In genomic region chr17:86214741-86215140, GRCm38 (mm10) we compare ENCODE assay signal across 17 mouse cellular contexts. TPM values are rescaled to one million over a fixed set of nuclear protein-coding genes. Genes with fewer than 3 reads are reported as not detected.
A peak's percentile ranks its signal among the peaks of the same experiment; 100 is the strongest.
DNase-seq lines count a peak whose midpoint lies in the region; ATAC-seq and TF ChIP-seq lines count a peak whose summit lies in the region.
"Had no signal": no experiment of that assay in that cellular context is flagged by ENCODE, and none has a peak within 500 bp of the region (broad histone marks: within the 10 kb centered on the region; RNA-seq: fewer than 3 reads in every experiment).

No protein-coding gene starts in this region.

- no peak overlapping the region for H3K9ac ChIP-seq in midbrain, embryonic 15.5 days
- H3K9ac ChIP-seq in midbrain, postnatal 0 days (replicated peaks; ENCODE audit: low read length, poor library complexity, severe bottlenecking) = no peak overlapping the region
- no peak overlapping the region; the same call in 1 of the 2 replicates for H3K9ac ChIP-seq in forebrain, postnatal 0 days
- H3K9ac ChIP-seq: embryonic facial prominence, embryonic 13.5 days; intestine, embryonic 15.5 days; liver, embryonic 12.5 days had no signal

- H3K27ac ChIP-seq in midbrain, embryonic 15.5 days = peak overlapping the region; percentile 34; the same call in 1 of the 2 replicates
- no peak overlapping the region for H3K27ac ChIP-seq in midbrain, postnatal 0 days (ENCODE audit: low read depth, low read length)
- peak overlapping the region; percentile 80 for H3K27ac ChIP-seq in forebrain, postnatal 0 days (ENCODE audit: low read depth, low read length)
- H3K27ac ChIP-seq: embryonic facial prominence, embryonic 13.5 days; heart, adult 2 months; intestine, embryonic 15.5 days; liver, embryonic 12.5 days had no signal

- no peaks in the 10 kb centered on the region for H3K4me1 ChIP-seq in midbrain, embryonic 15.5 days
- no peaks in the 10 kb centered on the region for H3K4me1 ChIP-seq in midbrain, postnatal 0 days (ENCODE audit: insufficient read depth, low read length)
- no peaks in the 10 kb centered on the region for H3K4me1 ChIP-seq in forebrain, postnatal 0 days (ENCODE audit: insufficient read depth)
- H3K4me1 ChIP-seq: embryonic facial prominence, embryonic 13.5 days; intestine, embryonic 15.5 days; liver, embryonic 12.5 days had no signal

- no peaks in the 10 kb centered on the region for H3K27me3 ChIP-seq in midbrain, embryonic 15.5 days (replicated peaks)
- H3K27me3 ChIP-seq in midbrain, postnatal 0 days (ENCODE audit: insufficient read depth, low read length) = no peaks in the 10 kb centered on the region
- no peaks in the 10 kb centered on the region for H3K27me3 ChIP-seq in forebrain, postnatal 0 days (ENCODE audit: insufficient read depth, low read length)
- H3K27me3 ChIP-seq: embryonic facial prominence, embryonic 13.5 days; intestine, embryonic 15.5 days; liver, embryonic 12.5 days had no signal

- 80% methylated on average over 14 of the region's 14 CpGs for WGBS in midbrain, embryonic 15.5 days
- WGBS in midbrain, postnatal 0 days = 76% methylated on average over 14 of the region's 14 CpGs
- WGBS in forebrain, postnatal 0 days = 77% methylated on average over 14 of the region's 14 CpGs

- no peak for DNase-seq in frontal cortex, postnatal 14 days (ENCODE audit: low spot score in 2 of 2)
- DNase-seq in midbrain, postnatal 0 days (ENCODE audit: low spot score) = no peak
- DNase-seq in forebrain, postnatal 0 days = no peak
- DNase-seq in right cerebral cortex, postnatal 36 days (ENCODE audit: low spot score in 2 of 2) = peak; percentile 53 to 54
- DNase-seq in B cell, adult 2 months = no peak
- no peak for DNase-seq in kidney, adult 11 months
- DNase-seq: adrenal gland, postnatal 25 days; cerebellum, postnatal 36 days; heart, adult 2 months; kidney, postnatal 10 days; spleen, adult 18-20 months had no signal

- H3K36me3 ChIP-seq in midbrain, embryonic 15.5 days (replicated peaks) = no peaks in the 10 kb centered on the region
- H3K36me3 ChIP-seq in midbrain, postnatal 0 days (ENCODE audit: insufficient read depth, low read length) = no peaks in the 10 kb centered on the region
- H3K36me3 ChIP-seq in forebrain, postnatal 0 days (ENCODE audit: insufficient read depth) = no peaks in the 10 kb centered on the region
- H3K36me3 ChIP-seq: embryonic facial prominence, embryonic 13.5 days; intestine, embryonic 15.5 days; liver, embryonic 12.5 days had no signal

- ATAC-seq in frontal cortex, adult (ENCODE audit: low TSS enrichment) = peak; percentile 34
- no peak for ATAC-seq in midbrain, embryonic 15.5 days (replicated peaks)
- ATAC-seq in midbrain, postnatal 0 days (ENCODE audit: low FRiP score) = no peak
- ATAC-seq in forebrain, postnatal 0 days = no peak; the same call in 1 of the 2 replicates
- ATAC-seq: intestine, embryonic 15.5 days; liver, embryonic 12.5 days; lung, postnatal 0 days had no signal

- no peaks in the 10 kb centered on the region for H3K9me3 ChIP-seq in midbrain, embryonic 15.5 days
- H3K9me3 ChIP-seq in midbrain, postnatal 0 days (ENCODE audit: low read length) = no peaks in the 10 kb centered on the region
- H3K9me3 ChIP-seq in forebrain, postnatal 0 days (ENCODE audit: low read length) = no peaks in the 10 kb centered on the region
- H3K9me3 ChIP-seq: embryonic facial prominence, embryonic 13.5 days; intestine, embryonic 15.5 days; liver, embryonic 12.5 days had no signal

- no peak overlapping the region for H3K4me2 ChIP-seq in midbrain, embryonic 15.5 days
- H3K4me2 ChIP-seq in midbrain, postnatal 0 days (ENCODE audit: low read depth, low read length, poor library complexity, severe bottlenecking) = no peak overlapping the region
- H3K4me2 ChIP-seq in forebrain, postnatal 0 days (ENCODE audit: low read depth) = no peak overlapping the region
- H3K4me2 ChIP-seq: embryonic facial prominence, embryonic 13.5 days; intestine, embryonic 15.5 days; liver, embryonic 12.5 days had no signal

- TF ChIP-seq CTCF in midbrain, postnatal 0 days (IDR thresholded peaks at IDR 0.05) = no peak
- no peak for TF ChIP-seq CTCF in forebrain, postnatal 0 days (IDR thresholded peaks at IDR 0.05; ENCODE audit: low read depth)

- no peak overlapping the region for H3K4me3 ChIP-seq in midbrain, embryonic 15.5 days
- H3K4me3 ChIP-seq in midbrain, postnatal 0 days (ENCODE audit: low read depth, low read length) = no peak overlapping the region
- no peak overlapping the region for H3K4me3 ChIP-seq in forebrain, postnatal 0 days (ENCODE audit: low read depth, low read length)
- H3K4me3 ChIP-seq: embryonic facial prominence, embryonic 13.5 days; heart, adult 2 months; intestine, embryonic 15.5 days; liver, embryonic 12.5 days had no signal

RNA-seq across cellular contexts. Expression of gene Prkce, which starts 47.2 kb away (rescaled TPM):
- polyA plus RNA-seq in midbrain, embryonic 15.5 days (2015; fragmentation: Nextera tagmentation; extraction: Ambion mirVana) = 36.1 and 38.5 TPM in 2 replicates
- total RNA-seq in midbrain, postnatal 0 days (2014; rRNA removed) = 61.0 and 71.8 TPM in 2 replicates
- polyA plus RNA-seq in midbrain, postnatal 0 days (2015; fragmentation: Nextera tagmentation; extraction: Ambion mirVana) = 56.5 and 64.5 TPM in 2 replicates
- total RNA-seq in forebrain, postnatal 0 days (2014; rRNA removed) = 90.0 and 94.3 TPM in 2 replicates
- polyA plus RNA-seq in forebrain, postnatal 0 days (2015; fragmentation: Nextera tagmentation; extraction: Ambion mirVana) = 59.8 and 91.3 TPM in 2 replicates

Comparison
In these comparisons a context has a peak if more than half of its experiments do, and no peak if none do; other contexts are left out.
1. DNase-seq: peak in right cerebral cortex, postnatal 36 days (2 of 2); none in frontal cortex, postnatal 14 days (0 of 2), midbrain, postnatal 0 days (single experiment), forebrain, postnatal 0 days (single experiment), B cell, adult 2 months (0 of 2) and kidney, adult 11 months (single experiment).